Mouse (Mus musculus): ENCODE results near the gene Tm4sf19.

Tm4sf19 gene

GRCm38 (mm10) chr16:32400267-32400666 lies at the start of gene Tm4sf19:
TSS of gene Tm4sf19 (plus strand) at chr16:32400506.
- in situ Hi-C loops (cut with MboI; ENCODE audit: low pct_unique_long_range_greater_than_20kb in 1 of 2, low sequenced_read_pairs in 2 of 2, unreplicated experiment in 1 of 2), result no loop called here

- in situ Hi-C loops (cut with MboI; ENCODE audit: low pct_unique_long_range_greater_than_20kb in 1 of 2, low sequenced_read_pairs in 2 of 2, unreplicated experiment in 1 of 2), result no loop called here
These were observed 49.5 kb upstream of the Tm4sf19 start for GRCm38 (mm10) chr16:32350776-32351175.

- in situ Hi-C loops (cut with MboI; ENCODE audit: low pct_unique_long_range_greater_than_20kb in 1 of 2, low sequenced_read_pairs in 2 of 2, unreplicated experiment in 1 of 2), result no loop called here
These were observed 36.8 kb upstream of the Tm4sf19 start for GRCm38 (mm10) chr16:32363530-32363929.

GRCm38 (mm10) chr16:32371351-32371750 lies 29.0 kb upstream of the Tm4sf19 start:
- in situ Hi-C loops (cut with MboI; ENCODE audit: low pct_unique_long_range_greater_than_20kb in 1 of 2, low sequenced_read_pairs in 2 of 2, unreplicated experiment in 1 of 2), result no loop called here

- in situ Hi-C loops (cut with MboI; ENCODE audit: low pct_unique_long_range_greater_than_20kb in 1 of 2, low sequenced_read_pairs in 2 of 2, unreplicated experiment in 1 of 2), result no loop called here
These were observed 20.7 kb upstream of the Tm4sf19 start for GRCm38 (mm10) chr16:32379575-32379974.

GRCm38 (mm10) chr16:32382901-32383300 lies 17.4 kb upstream of the Tm4sf19 start:
- in situ Hi-C loops (cut with MboI; ENCODE audit: low pct_unique_long_range_greater_than_20kb in 1 of 2, low sequenced_read_pairs in 2 of 2, unreplicated experiment in 1 of 2), result no loop called here

- in situ Hi-C loops (cut with MboI; ENCODE audit: low pct_unique_long_range_greater_than_20kb in 1 of 2, low sequenced_read_pairs in 2 of 2, unreplicated experiment in 1 of 2), result no loop called here
These were observed 15.4 kb upstream of the Tm4sf19 start for GRCm38 (mm10) chr16:32384885-32385284.

- in situ Hi-C loops (cut with MboI; ENCODE audit: low pct_unique_long_range_greater_than_20kb in 1 of 2, low sequenced_read_pairs in 2 of 2, unreplicated experiment in 1 of 2), result no loop called here
These were observed 13.5 kb upstream of the Tm4sf19 start for GRCm38 (mm10) chr16:32386826-32387225.

- in situ Hi-C loops (cut with MboI; ENCODE audit: low pct_unique_long_range_greater_than_20kb in 1 of 2, low sequenced_read_pairs in 2 of 2, unreplicated experiment in 1 of 2), result no loop called here
These were observed 11.3 kb upstream of the Tm4sf19 start for GRCm38 (mm10) chr16:32389049-32389448.

GRCm38 (mm10) chr16:32389841-32390240 lies 10.5 kb upstream of the Tm4sf19 start:
- in situ Hi-C loops (cut with MboI; ENCODE audit: low pct_unique_long_range_greater_than_20kb in 1 of 2, low sequenced_read_pairs in 2 of 2, unreplicated experiment in 1 of 2), result no loop called here

- in situ Hi-C loops (cut with MboI; ENCODE audit: low pct_unique_long_range_greater_than_20kb in 1 of 2, low sequenced_read_pairs in 2 of 2, unreplicated experiment in 1 of 2), result no loop called here
These were observed 9.4 kb upstream of the Tm4sf19 start for GRCm38 (mm10) chr16:32390882-32391281.

GRCm38 (mm10) chr16:32395679-32396540 lies 4.4 kb upstream of the Tm4sf19 start:
- in situ Hi-C loops (cut with MboI; ENCODE audit: low pct_unique_long_range_greater_than_20kb in 1 of 2, low sequenced_read_pairs in 2 of 2, unreplicated experiment in 1 of 2), result no loop called here

- in situ Hi-C loops (cut with MboI; ENCODE audit: low pct_unique_long_range_greater_than_20kb in 1 of 2, low sequenced_read_pairs in 2 of 2, unreplicated experiment in 1 of 2), result no loop called here
These were observed 3.8 kb upstream of the Tm4sf19 start for GRCm38 (mm10) chr16:32396541-32396835.

GRCm38 (mm10) chr16:32398206-32398605 lies 2.1 kb upstream of the Tm4sf19 start:
- in situ Hi-C loops (cut with MboI; ENCODE audit: low pct_unique_long_range_greater_than_20kb in 1 of 2, low sequenced_read_pairs in 2 of 2, unreplicated experiment in 1 of 2), result no loop called here

GRCm38 (mm10) chr16:32401335-32401965 lies 1.1 kb downstream of the Tm4sf19 start:
- in situ Hi-C loops (cut with MboI; ENCODE audit: low pct_unique_long_range_greater_than_20kb in 1 of 2, low sequenced_read_pairs in 2 of 2, unreplicated experiment in 1 of 2), result no loop called here

GRCm38 (mm10) chr16:32402818-32403217 lies 2.5 kb downstream of the Tm4sf19 start:
- in situ Hi-C loops (cut with MboI; ENCODE audit: low pct_unique_long_range_greater_than_20kb in 1 of 2, low sequenced_read_pairs in 2 of 2, unreplicated experiment in 1 of 2), result no loop called here

- in situ Hi-C loops (cut with MboI; ENCODE audit: low pct_unique_long_range_greater_than_20kb in 1 of 2, low sequenced_read_pairs in 2 of 2, unreplicated experiment in 1 of 2), result no loop called here
These were observed 5.4 kb downstream of the Tm4sf19 start for GRCm38 (mm10) chr16:32405716-32406115.

- in situ Hi-C loops (cut with MboI; ENCODE audit: low pct_unique_long_range_greater_than_20kb in 1 of 2, low sequenced_read_pairs in 2 of 2, unreplicated experiment in 1 of 2), result no loop called here
These were observed 6.4 kb downstream of the Tm4sf19 start for GRCm38 (mm10) chr16:32406671-32407070.

GRCm38 (mm10) chr16:32407730-32408129 lies 7.4 kb downstream of the Tm4sf19 start:
- in situ Hi-C loops (cut with MboI; ENCODE audit: low pct_unique_long_range_greater_than_20kb in 1 of 2, low sequenced_read_pairs in 2 of 2, unreplicated experiment in 1 of 2), result no loop called here

- in situ Hi-C loops (cut with MboI; ENCODE audit: low pct_unique_long_range_greater_than_20kb in 1 of 2, low sequenced_read_pairs in 2 of 2, unreplicated experiment in 1 of 2), result no loop called here
These were observed 17.2 kb downstream of the Tm4sf19 start for GRCm38 (mm10) chr16:32417457-32417856.

Measured in mouse embryonic stem cell (cell line).